Mouse (Mus musculus) embryonic facial prominence, embryonic 14.5 days (tissue): ENCODE measurements around the gene Kif1c. TPM values are rescaled to one million over a fixed set of nuclear protein-coding genes. Genes with fewer than 3 reads are reported as not detected.

Experiments
- ATAC-seq: fragments of 200-750 bp; cut with Nextera tagmentation; 2 replicates; pipeline ENCODE4 v1.8.0; 2017; ENCODE audit warnings: low read depth, moderate number of reproducible peaks, moderate TSS enrichment
- DNase-seq: peaks from one replicate; pipeline ENCODE4 v3.0.0-alpha.2; 2015; ENCODE audit warnings: low spot score
- H3K27ac ChIP-seq: fragments of 300-500 bp; sonication (generic); replicated peaks from 2 replicates; pipeline ENCODE4 v1.5.1; 2014; ENCODE audit warnings: low read depth, mild to moderate bottlenecking, low read length, moderate library complexity
- H3K27me3 ChIP-seq: fragments of 300-500 bp; sonication (generic); replicated peaks from 2 replicates; pipeline ENCODE4 v1.6.1; 2014; ENCODE audit warnings: low read length; ENCODE audit not compliant: control insufficient read depth, insufficient read depth
- H3K36me3 ChIP-seq: fragments of 300-500 bp; sonication (generic); 2 replicates; pipeline ENCODE4 v1.6.1; 2014; ENCODE audit warnings: low read length, mixed read lengths; ENCODE audit not compliant: control insufficient read depth, insufficient read depth
- H3K4me1 ChIP-seq: fragments of 300-500 bp; sonication (generic); 2 replicates; pipeline ENCODE4 v1.6.1; 2014; ENCODE audit warnings: antibody characterized with exemption, low read length; ENCODE audit not compliant: control insufficient read depth, insufficient read depth
- H3K4me2 ChIP-seq: fragments of 300-500 bp; sonication (generic); 2 replicates; pipeline ENCODE4 v1.6.1; 2014; ENCODE audit warnings: low read depth, mild to moderate bottlenecking, low read length, moderate library complexity, mixed read lengths
- H3K4me3 ChIP-seq: fragments of 300-500 bp; sonication (generic); 2 replicates; pipeline ENCODE4 v1.5.1; 2014; ENCODE audit warnings: low read depth, mild to moderate bottlenecking, low read length
- H3K9ac ChIP-seq: fragments of 300-500 bp; sonication (generic); 2 replicates; pipeline ENCODE4 v1.6.1; 2014; ENCODE audit warnings: low read depth, mild to moderate bottlenecking, low read length, moderate library complexity, mixed read lengths
- H3K9me3 ChIP-seq: fragments of 300-500 bp; sonication (generic); 2 replicates; pipeline ENCODE4 v1.6.1; 2016; ENCODE audit warnings: low read length; ENCODE audit not compliant: control insufficient read depth
- WGBS: fragments of 180-500 bp; shearing (Covaris S2); extraction: QIAGEN DNeasy Blood & Tissue Kit; methylation state at CpG from one replicate; pipeline ENCODE4 v1.1.7; 2014; 5-methylcytosine and 5-hydroxymethylcytosine counted together
- polyA plus RNA-seq: library from polyadenylated mRNA; unstranded; fragments of >200 nt; fragmentation: Nextera tagmentation; extraction: Ambion mirVana; gene quantifications from 2 replicates; pipeline ENCODE4 v1.2.1, GENCODE M21; 2014

Gene Kif1c
- polyA plus RNA-seq, 1 experiment from 2014 or later, result 14.8 TPM

DNA sequence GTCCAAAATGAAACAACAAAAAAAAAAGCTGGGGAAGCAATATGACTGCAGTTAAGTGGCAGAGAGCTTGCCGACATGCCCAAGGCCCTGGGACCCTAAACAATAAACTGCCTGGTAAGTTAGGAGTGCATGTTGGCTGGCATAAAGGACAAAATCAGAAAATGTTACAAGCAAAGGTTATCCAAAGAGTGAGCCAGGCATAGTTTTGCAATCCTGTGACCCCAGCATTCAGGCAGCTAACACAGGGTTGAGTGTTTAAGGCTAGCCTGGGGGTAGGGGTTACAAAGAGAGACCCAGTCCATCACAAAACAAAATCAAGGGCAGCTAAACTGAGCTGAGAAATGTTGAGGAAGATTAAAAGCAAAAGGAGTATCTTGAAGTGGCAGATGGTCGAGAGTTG, 1.3 kb upstream of the Kif1c start:
- H3K27ac ChIP-seq, result no peak overlapping the region
- peaks cover 11% of the 10 kb centered on the region for H3K36me3 ChIP-seq
- H3K9ac ChIP-seq, result no peak overlapping the region
- WGBS, result 73% methylated on average over 2 of the region's 2 CpGs
- no peaks in the 10 kb centered on the region for H3K9me3 ChIP-seq
- no peak overlapping the region for H3K4me3 ChIP-seq
- DNase-seq (no peak), ATAC-seq (no peak)
- H3K4me1 ChIP-seq, result peaks cover 19% of the 10 kb centered on the region
- no peaks in the 10 kb centered on the region for H3K27me3 ChIP-seq
- no peak overlapping the region for H3K4me2 ChIP-seq

DNA sequence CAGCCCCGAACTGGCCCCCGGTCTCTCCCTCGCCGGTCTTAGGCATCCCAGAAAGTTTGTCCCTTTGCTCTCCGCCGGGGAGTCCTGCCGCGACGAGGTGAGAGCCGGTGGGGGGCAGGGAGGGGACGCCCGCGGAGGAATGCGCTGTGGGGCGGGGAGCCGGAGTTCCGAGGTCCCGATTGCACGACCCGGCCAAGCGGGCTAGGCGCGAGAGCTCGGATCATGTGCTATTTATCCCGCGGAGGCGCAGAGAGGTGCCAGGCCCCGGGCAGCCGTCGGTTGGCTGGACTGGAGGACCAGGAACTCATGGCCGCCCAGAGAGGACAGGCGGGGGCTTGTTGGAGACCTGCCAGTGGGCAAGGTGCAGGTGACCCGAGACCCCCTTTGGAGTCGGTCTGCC, 265 bp downstream of the Kif1c start:
- H3K27me3 ChIP-seq, result no peaks in the 10 kb centered on the region
- peak; percentile 50 for DNase-seq
- H3K4me1 ChIP-seq, result peaks cover 19% of the 10 kb centered on the region
- peak overlapping the region; percentile 93 for H3K9ac ChIP-seq
- H3K36me3 ChIP-seq, result peaks cover 27% of the 10 kb centered on the region
- peak; percentile 32 for ATAC-seq
- H3K9me3 ChIP-seq, result no peaks in the 10 kb centered on the region
- peak overlapping the region; percentile 69 for H3K4me2 ChIP-seq
- H3K27ac ChIP-seq, result peak overlapping the region; percentile 93
- 1% methylated on average over 12 of the region's 34 CpGs for WGBS
- H3K4me3 ChIP-seq, result peak overlapping the region; percentile 83

DNA sequence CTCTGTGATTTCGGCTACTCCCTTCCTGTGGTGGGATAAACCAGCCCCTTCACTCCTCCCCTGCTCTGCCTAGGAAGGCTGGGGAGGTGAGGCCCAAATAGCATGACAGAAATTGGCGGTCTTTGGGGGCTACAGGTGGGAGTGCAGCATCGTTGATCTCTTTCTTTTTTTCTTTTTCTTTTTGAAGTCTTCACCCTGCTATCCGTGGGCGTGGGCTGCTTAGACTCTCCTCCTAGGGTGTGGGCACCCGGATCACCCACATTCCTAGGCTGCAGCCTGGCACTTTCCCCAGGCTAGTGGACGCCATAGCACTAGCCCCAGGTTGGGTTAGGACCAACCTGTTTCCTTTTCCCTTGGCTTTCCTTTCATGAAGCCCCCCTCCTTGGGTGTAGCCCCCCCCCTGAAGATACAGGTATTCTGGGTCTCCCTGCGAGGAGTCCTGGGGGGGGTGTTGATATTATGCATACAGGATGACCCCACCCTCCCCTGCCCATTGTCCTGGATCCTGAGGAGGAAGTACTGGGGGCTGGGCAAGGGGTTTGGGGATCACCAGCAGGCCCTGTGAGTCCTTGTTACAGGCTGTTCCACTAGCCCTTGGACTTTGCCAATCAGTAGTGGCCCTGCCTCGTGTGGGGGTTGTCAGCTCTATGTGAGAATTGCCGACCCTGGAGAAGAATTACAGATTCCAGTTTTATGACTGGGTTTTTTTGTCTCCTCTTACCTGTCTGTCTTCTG, 1.0 kb downstream of the Kif1c start:
- WGBS, result 11% methylated on average over 10 of the region's 10 CpGs
- DNase-seq, result no peak
- Histone ChIP-seq H3K4me1 (peaks cover 19% of the 10 kb centered on the region), H3K36me3 (peaks cover 35% of the 10 kb centered on the region), H3K9ac (peak overlapping the region; percentile 93), H3K4me3 (peak overlapping the region; percentile 83), H3K9me3 (no peaks in the 10 kb centered on the region), H3K4me2 (peak overlapping the region; percentile 69), H3K27ac (no peak overlapping the region; the same call in 1 of the 2 replicates), H3K27me3 (no peaks in the 10 kb centered on the region)
- ATAC-seq, result no peak

DNA sequence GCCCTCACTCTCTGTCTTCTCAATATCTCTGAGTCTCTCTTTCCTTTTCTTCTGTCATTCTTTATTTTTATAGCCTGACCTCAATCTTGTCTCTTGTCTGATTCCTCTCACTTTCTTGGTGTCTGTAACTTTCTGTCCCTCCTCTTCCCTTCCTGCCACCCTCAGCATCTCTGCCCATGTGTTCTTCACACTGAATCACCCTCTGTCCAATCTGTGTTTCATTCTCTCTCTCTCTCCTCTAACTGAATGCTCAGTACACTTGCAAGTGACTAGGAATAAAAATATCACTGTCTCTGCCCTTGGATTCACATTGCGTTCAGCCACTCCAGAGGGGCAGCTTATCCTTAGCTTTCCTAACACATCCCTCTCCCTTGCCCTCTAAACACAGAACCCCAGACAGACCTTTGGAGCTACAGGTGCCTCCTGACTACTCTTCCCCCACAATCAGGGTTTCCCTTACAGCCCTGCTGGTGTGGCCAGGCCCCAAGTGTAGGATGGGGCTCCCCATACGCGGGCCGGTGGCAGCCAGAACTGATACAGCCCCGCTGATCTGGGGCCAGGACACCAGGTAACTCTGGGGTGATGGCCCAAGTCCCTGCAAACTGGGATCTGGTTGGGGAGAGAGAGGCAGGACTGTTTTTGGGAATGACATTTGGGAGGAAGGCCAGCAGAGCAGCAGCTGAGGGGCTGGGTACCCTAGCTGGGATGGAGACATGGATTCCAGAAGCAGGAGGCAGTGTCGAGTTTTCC, 1.8 kb downstream of the Kif1c start:
- ATAC-seq, result no peak
- peaks cover 42% of the 10 kb centered on the region for H3K36me3 ChIP-seq
- WGBS, result 78% methylated on average over 6 of the region's 6 CpGs
- peaks cover 19% of the 10 kb centered on the region for H3K4me1 ChIP-seq
- peak overlapping the region; percentile 93 for H3K9ac ChIP-seq
- no peak for DNase-seq
- H3K9me3 ChIP-seq, result no peaks in the 10 kb centered on the region
- H3K27ac ChIP-seq, result no peak overlapping the region; the same call in 1 of the 2 replicates
- H3K4me3 ChIP-seq, result peak overlapping the region; percentile 83
- peak overlapping the region; percentile 69 for H3K4me2 ChIP-seq
- H3K27me3 ChIP-seq, result no peaks in the 10 kb centered on the region

DNA sequence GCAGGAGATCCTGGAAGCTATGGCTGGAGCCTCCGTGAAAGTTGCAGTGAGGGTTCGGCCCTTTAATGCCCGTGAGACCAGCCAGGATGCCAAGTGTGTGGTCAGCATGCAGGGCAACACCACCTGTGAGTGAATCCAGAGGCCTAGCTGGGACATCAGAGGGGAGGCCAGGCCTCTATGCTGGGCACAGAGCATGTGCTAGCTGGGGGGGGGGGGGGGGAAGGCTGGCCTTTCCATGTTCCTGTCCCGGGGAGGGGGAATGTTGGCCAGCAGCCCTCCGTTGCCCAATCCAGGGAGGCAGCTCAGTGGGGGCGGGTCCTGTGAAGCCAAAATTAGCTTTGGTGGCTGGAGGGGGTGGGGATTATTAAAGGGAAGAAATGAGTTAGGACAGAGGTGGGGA, 2.4 kb downstream of the Kif1c start:
- Histone ChIP-seq H3K27ac (no peak overlapping the region), H3K4me1 (peaks cover 19% of the 10 kb centered on the region), H3K27me3 (no peaks in the 10 kb centered on the region), H3K9me3 (no peaks in the 10 kb centered on the region), H3K4me2 (peak overlapping the region; percentile 69; the same call in 1 of the 2 replicates), H3K4me3 (no peak overlapping the region), H3K9ac (peak overlapping the region; percentile 93; the same call in 1 of the 2 replicates), H3K36me3 (peaks cover 49% of the 10 kb centered on the region)
- no peak for DNase-seq
- ATAC-seq, result no peak
- 61% methylated on average over 5 of the region's 6 CpGs for WGBS

DNA sequence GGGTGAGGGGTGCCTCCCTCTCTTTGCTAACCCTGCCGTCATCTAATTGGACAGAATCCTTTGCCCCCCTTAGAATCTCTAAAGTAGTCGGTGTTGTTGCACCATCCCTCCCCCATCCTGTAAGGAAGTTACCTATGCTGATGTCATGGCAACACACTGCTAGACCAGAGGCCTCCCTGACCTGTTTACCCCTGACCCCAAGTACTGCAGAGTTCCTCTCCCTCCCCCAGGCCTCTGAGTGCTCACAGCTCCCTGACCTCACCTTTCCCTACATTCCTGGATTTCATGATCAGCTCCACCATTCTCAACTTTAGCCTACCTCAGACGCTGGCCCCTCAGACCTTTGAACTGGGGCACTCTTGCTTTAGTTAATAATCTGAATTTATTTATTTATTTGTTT, 5.8 kb downstream of the Kif1c start:
- H3K27me3 ChIP-seq, result no peaks in the 10 kb centered on the region
- H3K4me3 ChIP-seq, result no peak overlapping the region
- DNase-seq, result no peak
- no peak overlapping the region for H3K4me2 ChIP-seq
- peaks cover 15% of the 10 kb centered on the region for H3K4me1 ChIP-seq
- no peak overlapping the region for H3K27ac ChIP-seq
- H3K9ac ChIP-seq, result no peak overlapping the region
- ATAC-seq, result no peak
- no peaks in the 10 kb centered on the region for H3K9me3 ChIP-seq
- H3K36me3 ChIP-seq, result peaks cover 79% of the 10 kb centered on the region
- 81% methylated on average over 3 of the region's 3 CpGs for WGBS

DNA sequence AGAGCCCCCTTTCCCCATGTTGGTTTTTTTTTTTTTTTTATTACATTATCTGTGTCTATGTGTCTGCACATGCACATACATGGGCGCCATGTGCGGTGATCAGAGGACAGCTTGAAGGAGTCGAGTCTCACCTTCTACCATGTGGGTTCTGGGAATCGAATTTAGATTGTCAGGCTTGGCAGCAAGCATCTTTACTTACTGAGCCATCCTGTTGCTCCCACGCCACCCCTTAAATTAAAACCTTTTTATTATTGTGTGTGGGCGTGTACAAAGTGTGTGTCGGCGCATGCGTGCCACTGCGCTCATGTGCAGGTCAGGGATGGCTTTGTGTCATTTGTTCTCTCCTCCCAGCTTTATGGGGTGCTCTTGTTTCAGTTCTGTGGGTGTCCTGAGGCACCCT, 10.7 kb downstream of the Kif1c start:
- Histone ChIP-seq H3K9me3 (no peaks in the 10 kb centered on the region), H3K4me2 (no peak overlapping the region), H3K36me3 (peaks cover 84% of the 10 kb centered on the region), H3K27ac (no peak overlapping the region), H3K27me3 (no peaks in the 10 kb centered on the region), H3K4me3 (no peak overlapping the region), H3K9ac (no peak overlapping the region), H3K4me1 (no peaks in the 10 kb centered on the region)
- ATAC-seq (no peak), DNase-seq (no peak)
- WGBS, result 95% methylated on average over 10 of the region's 10 CpGs

DNA sequence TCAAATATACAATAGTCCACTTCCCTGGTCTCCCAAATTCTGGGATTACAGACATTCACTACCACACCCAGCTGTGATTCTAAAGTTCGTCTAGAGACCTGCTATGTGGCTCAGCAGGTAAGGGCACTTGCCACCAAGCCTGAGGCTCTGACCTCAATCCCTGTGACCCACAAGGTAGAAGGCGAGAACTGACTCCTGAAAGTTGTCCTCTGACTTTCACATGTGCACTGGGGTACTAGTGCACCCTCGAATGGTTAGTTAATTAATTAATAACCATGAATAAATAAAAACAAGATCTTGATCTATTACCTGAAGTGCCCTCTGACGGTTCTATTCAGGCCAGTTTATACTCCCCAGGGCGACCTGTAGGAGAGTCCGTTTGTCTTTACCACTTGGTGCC, 12.9 kb downstream of the Kif1c start:
- Histone ChIP-seq H3K4me3 (no peak overlapping the region), H3K27me3 (no peaks in the 10 kb centered on the region), H3K4me2 (no peak overlapping the region), H3K4me1 (no peaks in the 10 kb centered on the region), H3K9me3 (no peaks in the 10 kb centered on the region), H3K9ac (no peak overlapping the region), H3K27ac (no peak overlapping the region), H3K36me3 (peaks cover 77% of the 10 kb centered on the region)
- WGBS, result 87% methylated on average over 6 of the region's 6 CpGs
- ATAC-seq (no peak), DNase-seq (no peak)
